Mouse (Mus musculus): Measurements from ENCODE around the gene Acnat2. TPM values are rescaled to one million over a fixed set of nuclear protein-coding genes. Genes with fewer than 3 reads are reported as not detected.
"Not testable (repeated sequence)": the region's sequence is repeated elsewhere in the genome, so short reads cannot be mapped to it uniquely, and the experiment has no call there.

Acnat2 gene
- not detected in 3 replicates for total RNA-seq (2017)

DNA sequence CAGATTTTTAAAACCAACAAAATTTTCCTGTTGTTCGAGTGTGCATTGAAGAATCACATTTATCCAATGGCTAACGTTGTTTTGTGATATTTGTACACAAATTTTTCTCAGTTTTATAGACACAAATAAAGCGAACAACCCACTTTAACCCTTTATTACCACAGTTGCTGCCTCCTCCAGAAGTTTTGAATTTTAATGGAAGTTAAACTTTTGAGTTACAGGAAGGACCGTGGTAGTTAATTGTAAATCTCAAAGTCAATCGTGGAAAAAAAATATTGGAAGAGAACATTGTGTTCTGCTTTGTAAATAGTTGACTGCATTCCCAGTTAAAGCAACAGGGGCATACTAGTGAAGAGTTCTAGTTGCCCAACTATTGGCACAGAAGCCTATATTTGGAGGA, at the start of gene Acnat2:
Gene Acnat2 (minus strand): TSS at position 195 of the 400 bp plus-strand sequence.
- ATAC-seq (replicated peaks; ENCODE audit: insufficient number of reproducible peaks, low FRiP score, low TSS enrichment, poor library complexity, severe bottlenecking), result not testable (repeated sequence)

- ATAC-seq (replicated peaks; ENCODE audit: insufficient number of reproducible peaks, low FRiP score, low TSS enrichment, poor library complexity, severe bottlenecking), result no peak
These were observed 48.2 kb upstream of the Acnat2 start for GRCm38 (mm10) chr4:49456171-49456570.

DNA sequence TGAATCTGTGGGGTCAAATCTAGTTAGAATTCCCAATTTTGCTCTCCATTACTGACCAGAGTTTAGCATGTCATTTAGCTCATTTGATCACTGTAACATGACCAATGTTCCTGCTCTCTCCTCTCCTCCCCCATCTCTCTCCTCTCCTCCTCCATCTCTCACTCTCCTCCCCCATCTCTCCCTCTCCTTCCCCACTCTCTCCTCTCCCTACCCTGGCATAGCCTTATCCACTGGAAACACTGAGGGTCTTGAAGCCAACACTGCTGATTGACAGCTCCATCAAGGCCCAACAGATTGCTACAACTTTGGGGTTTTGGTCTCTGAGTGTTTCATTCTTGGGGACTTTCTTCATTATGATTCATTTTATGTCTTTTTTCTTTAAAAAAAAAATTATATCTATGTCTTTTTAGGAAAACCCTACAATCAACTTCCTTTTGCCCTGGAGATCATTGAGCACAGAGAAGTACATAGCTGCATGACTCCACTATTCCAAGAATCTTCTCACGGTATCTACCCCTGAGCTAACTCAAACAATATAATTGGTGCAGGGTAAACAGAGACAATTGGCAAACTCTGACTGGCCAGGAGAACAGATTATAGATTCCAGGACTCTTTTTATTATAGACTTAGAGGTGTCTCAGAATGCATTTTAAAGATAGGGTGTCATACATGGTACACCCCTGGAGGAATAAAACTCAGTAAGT, 44.0 kb upstream of the Acnat2 start:
- ATAC-seq (replicated peaks; ENCODE audit: insufficient number of reproducible peaks, low FRiP score, low TSS enrichment, poor library complexity, severe bottlenecking), result no peak

DNA sequence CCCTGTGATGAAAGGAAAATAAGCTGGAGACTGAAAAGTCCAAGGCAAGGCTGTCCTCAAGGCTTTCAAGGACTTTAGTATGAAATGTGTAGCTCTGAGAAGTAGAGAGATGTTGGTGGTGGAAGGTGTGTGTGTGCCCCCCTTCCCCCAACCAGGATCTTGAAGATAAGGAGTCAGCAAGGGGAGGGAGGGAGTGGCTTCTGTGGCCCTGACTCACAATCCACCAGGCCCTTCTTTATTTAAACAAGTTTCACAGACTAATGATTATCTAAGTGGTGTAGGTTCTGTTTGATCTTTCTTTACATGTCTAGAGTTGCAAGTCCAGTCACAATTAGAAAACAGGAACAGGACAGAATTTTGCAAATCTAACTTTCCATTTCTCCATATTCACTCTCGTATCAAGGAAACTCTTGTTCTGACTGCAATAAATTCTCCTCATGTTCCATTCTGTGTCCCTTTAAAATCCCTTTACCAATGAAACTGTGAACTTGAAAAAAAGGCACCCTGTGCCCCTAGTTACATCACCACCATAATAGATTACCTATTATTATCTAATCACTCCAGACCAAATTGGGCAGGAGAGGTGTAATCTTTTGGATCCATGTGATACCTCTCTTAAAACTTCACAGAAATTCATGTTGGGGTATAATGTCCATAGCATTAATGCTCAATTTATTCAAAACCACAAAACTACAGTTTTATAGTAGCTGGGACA, 43.3 kb upstream of the Acnat2 start:
- ATAC-seq (replicated peaks; ENCODE audit: insufficient number of reproducible peaks, low FRiP score, low TSS enrichment, poor library complexity, severe bottlenecking), result not testable (repeated sequence)

DNA sequence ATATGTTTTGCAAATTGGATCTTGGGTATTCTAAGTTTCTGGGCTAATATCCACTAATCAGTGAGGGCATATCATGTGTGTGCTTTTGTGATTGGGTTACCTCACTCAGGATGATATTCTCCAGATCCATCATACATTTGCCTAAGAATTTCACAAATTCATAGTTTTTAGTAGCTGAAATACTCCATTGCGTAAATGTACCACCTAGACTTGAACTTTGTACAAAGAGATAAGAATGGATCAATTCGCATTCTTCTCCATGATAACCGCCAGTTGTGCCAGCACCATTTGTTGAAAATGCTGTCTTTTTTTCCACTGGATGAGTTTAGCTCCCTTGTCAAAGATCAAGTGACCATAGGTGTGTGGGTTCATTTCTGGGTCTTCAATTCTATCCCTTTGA, 29.0 kb upstream of the Acnat2 start:
- not testable (repeated sequence) for ATAC-seq (replicated peaks; ENCODE audit: insufficient number of reproducible peaks, low FRiP score, low TSS enrichment, poor library complexity, severe bottlenecking)

GRCm38 (mm10) chr4:49410151-49410550, 2.2 kb upstream of the Acnat2 start:
- ATAC-seq (replicated peaks; ENCODE audit: insufficient number of reproducible peaks, low FRiP score, low TSS enrichment, poor library complexity, severe bottlenecking), result not testable (repeated sequence)

GRCm38 (mm10) chr4:49386873-49387272, 21.1 kb downstream of the Acnat2 start:
- no peak for ATAC-seq (replicated peaks; ENCODE audit: insufficient number of reproducible peaks, low FRiP score, low TSS enrichment, poor library complexity, severe bottlenecking)

DNA sequence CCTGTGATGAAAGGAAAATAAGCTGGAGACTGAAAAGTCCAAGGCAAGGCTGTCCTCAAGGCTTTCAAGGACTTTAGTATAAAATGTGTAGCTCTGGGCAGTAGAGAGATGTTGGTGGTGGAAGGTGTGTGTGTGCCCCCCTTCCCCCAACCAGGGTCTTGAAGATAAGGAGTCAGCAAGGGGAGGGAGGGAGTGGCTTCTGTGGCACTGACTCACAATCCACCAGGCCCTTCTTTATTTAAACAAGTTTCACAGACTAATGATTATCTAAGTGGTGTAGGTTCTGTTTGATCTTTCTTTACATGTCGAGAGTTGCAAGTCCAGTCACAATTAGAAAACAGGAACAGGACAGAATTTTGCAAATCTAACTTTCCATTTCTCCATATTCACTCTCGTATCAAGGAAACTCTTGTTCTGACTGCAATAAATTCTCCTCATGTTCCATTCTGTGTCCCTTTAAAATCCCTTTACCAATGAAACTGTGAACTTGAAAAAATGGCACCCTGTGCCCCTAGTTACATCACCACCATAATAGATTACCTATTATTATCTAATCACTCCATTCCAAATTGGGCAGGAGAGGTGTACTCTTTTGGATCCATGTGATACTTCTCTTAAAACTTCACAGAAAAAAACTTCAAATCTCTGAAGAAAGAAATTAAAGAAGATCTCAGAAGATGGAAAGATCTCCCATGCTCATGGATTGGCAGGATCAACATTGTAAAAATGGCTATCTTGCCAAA, 24.2 kb downstream of the Acnat2 start:
- ATAC-seq (replicated peaks; ENCODE audit: insufficient number of reproducible peaks, low FRiP score, low TSS enrichment, poor library complexity, severe bottlenecking), result not testable (repeated sequence)

DNA sequence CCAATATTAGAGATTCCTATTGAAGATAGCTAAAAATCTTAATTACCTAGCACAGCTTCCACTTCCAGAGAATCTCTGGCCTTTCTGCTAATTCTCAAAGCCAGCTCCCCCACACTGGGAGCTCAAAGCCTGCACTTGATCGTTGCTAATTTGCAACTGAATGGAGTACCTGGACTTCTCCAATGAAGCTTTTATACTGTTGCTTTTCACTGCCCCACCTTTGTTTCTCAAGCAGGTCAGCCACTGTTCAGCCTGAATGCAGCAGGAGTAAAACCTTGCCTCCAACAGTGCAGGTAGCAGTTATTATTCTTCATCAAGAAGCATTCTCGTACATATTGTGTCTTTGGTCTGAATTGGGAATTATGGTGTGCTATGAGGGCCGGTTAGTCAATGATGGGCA, 39.9 kb downstream of the Acnat2 start:
- ATAC-seq (replicated peaks; ENCODE audit: insufficient number of reproducible peaks, low FRiP score, low TSS enrichment, poor library complexity, severe bottlenecking), result not testable (repeated sequence)

- ATAC-seq (replicated peaks; ENCODE audit: insufficient number of reproducible peaks, low FRiP score, low TSS enrichment, poor library complexity, severe bottlenecking), result no peak
These were observed 50.9 kb downstream of the Acnat2 start for GRCm38 (mm10) chr4:49357097-49357496.

- no peak for ATAC-seq (replicated peaks; ENCODE audit: insufficient number of reproducible peaks, low FRiP score, low TSS enrichment, poor library complexity, severe bottlenecking)
These were observed 57.5 kb downstream of the Acnat2 start for GRCm38 (mm10) chr4:49350470-49350869.

GRCm38 (mm10) chr4:49348677-49349076, 59.3 kb downstream of the Acnat2 start:
- no peak for ATAC-seq (replicated peaks; ENCODE audit: insufficient number of reproducible peaks, low FRiP score, low TSS enrichment, poor library complexity, severe bottlenecking)

- not testable (repeated sequence) for ATAC-seq (replicated peaks; ENCODE audit: insufficient number of reproducible peaks, low FRiP score, low TSS enrichment, poor library complexity, severe bottlenecking)
These were observed 60.0 kb downstream of the Acnat2 start for GRCm38 (mm10) chr4:49348001-49348400.

DNA sequence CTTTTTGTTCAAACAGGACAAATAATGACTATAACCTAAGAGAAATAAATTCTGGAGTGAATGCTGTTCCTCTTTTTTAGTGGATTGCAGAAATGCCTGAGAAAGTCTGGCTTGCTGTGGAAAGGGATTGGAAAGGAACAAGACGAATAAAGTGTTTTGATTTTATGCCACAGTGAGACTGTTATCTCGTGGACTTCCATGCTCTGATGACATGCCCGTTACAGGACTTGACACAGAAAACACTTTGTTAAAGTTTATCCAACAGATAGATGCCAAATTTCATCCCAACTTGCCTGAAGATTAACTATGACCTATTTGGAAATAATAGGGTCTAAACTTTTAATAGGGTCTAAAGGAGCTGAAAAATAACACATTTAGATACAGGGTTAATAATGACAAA, 67.9 kb downstream of the Acnat2 start:
- ATAC-seq (replicated peaks; ENCODE audit: insufficient number of reproducible peaks, low FRiP score, low TSS enrichment, poor library complexity, severe bottlenecking), result not testable (repeated sequence)

DNA sequence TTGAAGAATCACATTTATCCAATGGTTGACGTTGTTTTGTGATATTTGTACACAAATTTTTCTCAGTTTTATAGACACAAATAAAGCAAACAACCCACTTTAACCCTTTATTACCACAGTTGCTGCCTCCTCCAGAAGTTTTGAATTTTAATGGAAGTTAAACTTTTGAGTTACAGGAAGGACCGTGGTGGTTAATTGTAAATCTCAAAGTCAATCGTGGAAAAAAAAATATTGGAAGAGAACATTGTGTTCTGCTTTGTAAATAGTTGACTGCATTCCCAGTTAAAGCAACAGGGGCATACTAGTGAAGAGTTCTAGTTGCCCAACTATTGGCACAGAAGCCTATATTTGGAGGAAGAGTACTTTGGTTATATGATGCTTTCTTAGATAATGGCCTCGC, 70.0 kb downstream of the Acnat2 start:
- ATAC-seq (replicated peaks; ENCODE audit: insufficient number of reproducible peaks, low FRiP score, low TSS enrichment, poor library complexity, severe bottlenecking), result not testable (repeated sequence)

Other genes with a start within 250 kb of the Acnat2 start
- gene Acnat1, start 65.8 kb upstream of the Acnat2 start, total RNA-seq (2017), result not detected in 3 replicates
- not detected in 3 replicates for gene Baat, start 98.4 kb upstream of the Acnat2 start, total RNA-seq (2017)
- gene Mrpl50, start 112.9 kb upstream of the Acnat2 start, total RNA-seq (2017), result 14.9 to 18.6 TPM (median 15.7 TPM) in 3 replicates
- 0.75 to 5.6 TPM (median 3.2 TPM) in 3 replicates for gene Zfp189, start 113.0 kb upstream of the Acnat2 start, total RNA-seq (2017)
- not detected in 3 replicates for gene Aldob, start 141.4 kb upstream of the Acnat2 start, total RNA-seq (2017)
- gene Tmem246, start 189.7 kb upstream of the Acnat2 start, total RNA-seq (2017), result not detected in 3 replicates
- gene Rnf20, start 223.9 kb upstream of the Acnat2 start, total RNA-seq (2017), result 187 to 231 TPM (median 228 TPM) in 3 replicates